Mouse (Mus musculus) c-Kit-negative CD71-positive TER-119-positive erythroid progenitor cells, embryonic 14.5 days (primary cell): ENCODE results near the gene Kif5c.

Source experiments
- DNase-seq: peaks from one replicate; pipeline ENCODE4 v3.0.0-alpha.2; 2013; ENCODE audit warnings: low read depth, low spot score

The Kif5c gene

GRCm38 (mm10) chr2:49788051-49788418, 168.9 kb downstream of the Kif5c start:
- DNase-seq: no peak

GRCm38 (mm10) chr2:49788643-49789042, 169.5 kb downstream of the Kif5c start:
- no peak for DNase-seq

GRCm38 (mm10) chr2:49789078-49789477, 170.0 kb downstream of the Kif5c start:
- no peak for DNase-seq

GRCm38 (mm10) chr2:49789504-49789903, 170.4 kb downstream of the Kif5c start:
- DNase-seq: no peak

GRCm38 (mm10) chr2:49797444-49798143, 178.5 kb downstream of the Kif5c start:
- no peak for DNase-seq

GRCm38 (mm10) chr2:49804448-49804847, 185.3 kb downstream of the Kif5c start:
- DNase-seq: no peak

DNA sequence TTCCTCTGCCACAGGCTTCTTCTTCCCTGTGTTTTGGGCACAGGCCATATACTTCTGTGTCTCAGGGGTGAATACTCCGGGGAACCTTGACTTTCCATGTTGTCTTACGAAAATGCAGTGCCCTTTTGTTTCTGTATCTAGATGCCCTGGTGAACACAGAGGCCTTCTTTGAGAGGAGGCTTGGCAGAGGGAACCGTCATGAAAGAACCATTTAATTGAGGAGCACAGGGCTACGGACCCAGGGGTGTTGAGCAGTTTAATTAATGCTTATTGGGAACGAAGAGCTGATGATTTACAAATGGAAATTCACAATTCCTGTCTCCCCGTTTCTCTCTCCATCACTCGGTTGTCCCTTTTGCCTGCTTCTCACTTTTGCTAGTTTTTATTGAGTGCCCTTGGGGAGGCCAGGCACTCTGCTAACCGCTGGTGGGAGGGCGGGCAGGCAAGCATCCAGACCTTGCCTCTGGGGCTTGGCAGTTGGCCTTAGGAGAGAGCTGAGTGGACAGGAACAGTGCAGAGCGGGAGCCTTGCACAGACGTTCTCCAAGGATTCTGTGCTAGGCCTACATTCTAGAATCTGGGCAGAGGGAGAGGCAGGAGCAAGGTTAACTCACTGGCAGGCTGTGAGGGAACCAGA, 186.8 kb downstream of the Kif5c start:
- DNase-seq: no peak

DNA sequence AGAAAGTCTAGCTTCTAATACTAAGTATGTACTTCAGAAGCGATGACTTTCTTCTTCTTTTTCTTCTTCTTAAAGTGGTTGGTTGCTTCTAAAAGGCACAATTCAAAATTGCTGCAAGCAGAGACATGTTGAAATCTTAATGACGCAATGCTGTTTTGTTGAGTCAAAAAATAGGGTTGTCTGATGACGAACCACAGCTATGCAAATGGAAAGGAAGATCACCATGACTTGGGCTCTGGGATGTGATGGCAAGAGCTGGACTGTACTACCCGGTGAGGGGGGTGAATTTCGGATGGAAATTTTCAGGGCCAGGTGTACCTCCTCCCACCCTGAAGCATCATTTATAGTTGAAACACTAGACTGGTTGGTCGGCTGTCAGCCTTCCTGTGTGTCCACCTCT, 190.4 kb downstream of the Kif5c start:
- no peak for DNase-seq

DNA sequence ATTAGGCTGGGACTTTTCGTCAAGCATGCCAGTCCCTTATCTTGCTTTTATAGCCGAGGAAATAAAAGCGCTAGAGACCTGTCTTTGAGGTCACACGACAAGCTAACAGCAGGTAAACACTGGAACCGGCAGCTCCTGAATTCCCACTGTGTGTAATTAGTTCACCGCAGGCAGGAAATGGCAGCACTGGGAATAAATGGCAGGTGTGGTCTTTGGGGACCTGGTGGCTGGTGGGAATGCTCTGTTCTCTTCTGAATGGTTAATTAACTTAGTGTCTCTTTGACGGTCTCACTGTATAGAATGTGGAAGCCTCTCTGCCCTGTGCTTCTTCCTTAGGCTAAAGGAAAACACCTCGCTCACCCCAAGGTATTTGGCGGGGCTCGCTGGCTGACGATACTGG, 192.3 kb downstream of the Kif5c start:
- DNase-seq: no peak

DNA sequence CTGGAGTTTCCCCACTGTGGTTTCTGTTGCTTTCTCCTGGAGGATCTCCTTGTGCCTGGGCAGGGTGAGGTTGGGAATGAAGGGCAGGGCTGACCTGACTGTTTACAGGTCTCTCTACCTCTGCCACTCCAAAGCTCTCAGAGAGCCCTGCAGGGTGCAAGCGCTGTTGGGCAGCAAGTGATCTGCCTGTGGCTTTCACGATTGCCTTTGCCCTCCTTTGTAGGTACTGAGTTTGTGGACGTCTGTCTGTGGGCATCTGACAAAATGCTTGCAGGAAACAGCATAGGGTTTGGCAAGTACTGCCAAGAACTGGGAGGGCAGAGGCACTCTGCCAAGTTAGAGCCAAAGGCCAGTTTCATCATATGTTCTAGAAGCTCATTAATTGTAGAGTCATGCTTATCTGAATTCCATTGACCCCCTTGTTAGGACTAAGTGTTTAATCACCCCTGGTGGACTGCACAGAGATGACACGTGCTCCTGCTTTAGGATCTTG, 192.8 kb downstream of the Kif5c start:
- no peak for DNase-seq

- no peak for DNase-seq
Measured at GRCm38 (mm10) chr2:49813151-49813550, 194.1 kb downstream of the Kif5c start.

DNA sequence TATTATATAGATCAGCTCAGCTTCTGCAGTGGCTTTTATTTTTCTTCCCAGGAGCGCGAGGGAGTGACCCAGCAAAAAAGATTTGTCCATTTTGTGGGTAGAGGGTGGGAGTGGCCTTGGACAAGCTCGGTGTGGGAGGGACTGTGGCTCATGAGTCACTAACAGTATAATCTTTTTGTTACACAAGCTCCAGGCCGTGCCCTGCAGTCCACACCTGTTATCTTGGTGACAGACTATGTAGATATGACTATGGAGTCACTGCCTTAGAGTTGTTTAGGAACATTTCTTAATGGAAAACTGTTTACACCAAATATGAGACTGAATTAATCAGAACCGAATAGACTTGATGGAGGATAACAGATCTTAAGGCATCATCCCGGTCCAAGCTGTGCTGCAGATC, 194.9 kb downstream of the Kif5c start:
- DNase-seq: no peak

DNA sequence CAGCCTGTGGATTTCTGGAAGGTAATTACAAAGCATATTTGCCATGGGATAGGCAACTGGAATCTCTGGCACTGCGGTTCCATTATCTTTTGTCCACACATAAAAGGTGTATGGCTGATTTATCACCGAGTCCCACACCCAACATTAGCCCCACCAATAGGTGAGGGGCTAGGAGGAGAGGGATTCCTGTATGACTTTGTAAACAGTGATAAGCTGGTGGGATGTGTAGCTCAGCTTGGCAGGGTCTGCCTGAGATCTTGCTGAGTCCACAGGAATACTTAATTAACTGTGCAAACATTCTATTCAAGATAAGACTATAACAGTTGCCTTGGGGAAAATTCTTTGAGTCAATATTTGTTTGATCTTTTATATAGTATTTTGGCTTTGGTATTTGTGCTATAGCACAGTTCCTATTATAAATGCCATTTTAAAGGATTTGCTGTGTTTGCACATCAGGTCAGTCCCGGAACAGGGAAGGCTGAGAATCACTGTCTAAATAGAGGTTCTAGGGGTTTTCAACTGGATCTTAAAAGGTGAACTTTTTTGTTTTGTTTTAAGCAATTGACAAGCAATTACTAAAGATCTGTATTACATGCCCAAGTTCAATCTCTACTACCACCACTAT, 196.7 kb downstream of the Kif5c start:
- no peak for DNase-seq

- DNase-seq: no peak
Measured at GRCm38 (mm10) chr2:49816549-49816948, 197.5 kb downstream of the Kif5c start.

GRCm38 (mm10) chr2:49817151-49817550, 198.1 kb downstream of the Kif5c start:
- DNase-seq: no peak

GRCm38 (mm10) chr2:49818126-49818525, 199.0 kb downstream of the Kif5c start:
- DNase-seq: no peak

DNA sequence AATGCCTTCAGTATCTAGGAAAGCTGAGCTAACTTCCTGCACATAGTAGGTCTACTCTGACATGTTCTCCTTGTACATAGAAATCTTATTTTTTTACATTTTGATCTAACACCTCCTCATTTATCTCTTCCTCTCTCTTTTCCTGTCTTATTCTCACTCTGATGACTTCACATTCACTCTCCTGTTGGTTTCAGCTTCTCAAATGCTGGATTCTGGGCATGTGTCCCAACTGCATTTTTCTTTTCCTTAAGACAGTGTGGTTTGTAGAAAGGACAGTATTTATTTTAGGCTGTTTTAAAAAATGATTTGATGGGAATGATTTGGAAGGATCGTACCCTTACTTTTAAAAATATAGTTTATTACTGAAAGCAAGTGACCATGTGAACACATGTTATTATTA, 203.2 kb downstream of the Kif5c start:
- no peak for DNase-seq
